Mouse (Mus musculus) embryonic facial prominence, embryonic 12.5 days (tissue): ENCODE data around the gene E2f3. TPM values are rescaled to one million over a fixed set of nuclear protein-coding genes. Genes with fewer than 3 reads are reported as not detected.

Source experiments
- ATAC-seq: fragments of 200-750 bp; cut with Nextera tagmentation; 2 replicates; pipeline ENCODE4 v1.8.0; 2017; ENCODE audit not compliant: insufficient number of reproducible peaks, insufficient read depth, low FRiP score, low TSS enrichment
- H3K27ac ChIP-seq: fragments of 300-500 bp; sonication (generic); 2 replicates; pipeline ENCODE4 v1.5.1; 2016; ENCODE audit warnings: mild to moderate bottlenecking
- H3K27me3 ChIP-seq: fragments of 300-500 bp; sonication (generic); 2 replicates; pipeline ENCODE4 v1.6.1; 2016; ENCODE audit warnings: mild to moderate bottlenecking, moderate library complexity
- H3K36me3 ChIP-seq: fragments of 300-500 bp; sonication (generic); 2 replicates; pipeline ENCODE4 v1.6.1; 2016; ENCODE audit warnings: mild to moderate bottlenecking
- H3K4me1 ChIP-seq: fragments of 300-500 bp; sonication (generic); 2 replicates; pipeline ENCODE4 v1.6.1; 2016
- H3K4me2 ChIP-seq: fragments of 300-500 bp; sonication (generic); replicated peaks from 2 replicates; pipeline ENCODE4 v1.6.1; 2016; ENCODE audit warnings: mild to moderate bottlenecking, moderate library complexity
- H3K4me3 ChIP-seq: fragments of 300-500 bp; sonication (generic); 2 replicates; pipeline ENCODE4 v1.5.1; 2016; ENCODE audit warnings: mild to moderate bottlenecking
- H3K9ac ChIP-seq: fragments of 300-500 bp; sonication (generic); 2 replicates; pipeline ENCODE4 v1.6.1; 2016; ENCODE audit warnings: mild to moderate bottlenecking, moderate library complexity
- H3K9me3 ChIP-seq: fragments of 300-500 bp; sonication (generic); 2 replicates; pipeline ENCODE4 v1.6.1; 2016; ENCODE audit warnings: mild to moderate bottlenecking, moderate library complexity
- WGBS: fragments of 180-500 bp; shearing (Covaris S2); methylation state at CpG from one replicate; pipeline ENCODE4 v1.1.7; 2016; 5-methylcytosine and 5-hydroxymethylcytosine counted together
- polyA plus RNA-seq: library from polyadenylated mRNA; unstranded; fragments of >200 nt; fragmentation: Nextera tagmentation; extraction: Ambion mirVana; gene quantifications from 2 replicates; pipeline ENCODE4 v1.2.1, GENCODE M21; 2016

The E2f3 gene
- polyA plus RNA-seq, 1 experiment from 2014 or later, result 18.9 TPM

DNA sequence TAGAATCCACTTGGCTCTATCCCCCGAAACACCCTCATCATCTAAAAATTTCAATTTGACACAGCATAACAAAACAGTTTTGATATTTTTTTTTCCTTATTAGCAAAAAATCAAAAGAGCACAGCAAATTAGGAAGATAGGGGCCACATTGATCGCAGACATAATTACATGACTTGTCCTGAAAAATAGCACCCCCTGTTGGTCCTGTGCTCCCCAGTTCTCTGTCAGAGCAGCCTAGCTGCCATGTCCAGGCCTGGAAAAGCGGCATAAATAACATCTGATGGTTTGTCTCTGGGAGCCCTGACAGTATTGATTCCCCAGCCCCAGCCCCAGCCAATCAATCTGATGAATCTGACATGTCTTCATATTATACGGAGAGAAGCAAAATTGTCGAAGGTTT lies 11.8 kb downstream of the E2f3 start:
- Histone ChIP-seq H3K4me2 (no peak overlapping the region), H3K4me3 (no peak overlapping the region), H3K4me1 (peaks cover 8% of the 10 kb centered on the region), H3K9ac (no peak overlapping the region), H3K27ac (no peak overlapping the region), H3K27me3 (no peaks in the 10 kb centered on the region), H3K36me3 (peaks cover 12% of the 10 kb centered on the region; the same call in 1 of the 2 replicates), H3K9me3 (no peaks in the 10 kb centered on the region)
- 90% methylated on average over 5 of the region's 5 CpGs for WGBS
- ATAC-seq, result no peak

DNA sequence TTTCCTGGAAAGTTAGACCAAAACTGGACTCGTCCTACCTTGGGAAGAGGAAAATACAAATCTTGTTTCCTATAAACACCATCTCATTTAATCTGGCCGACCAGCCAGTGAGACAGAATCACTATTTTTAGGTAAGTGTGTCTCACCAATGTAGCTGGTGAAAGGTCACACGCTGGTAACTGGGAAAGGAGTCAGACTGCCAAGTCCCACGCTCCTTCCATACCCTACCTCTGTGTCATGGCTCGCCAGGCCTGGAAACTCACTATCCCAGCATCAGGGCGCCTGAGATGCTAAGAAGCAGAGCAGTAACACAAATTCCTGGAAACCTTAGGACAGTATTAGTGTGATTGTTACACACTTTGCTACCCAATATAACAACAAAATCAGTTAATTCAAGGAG lies 12.3 kb downstream of the E2f3 start:
- peaks cover 10% of the 10 kb centered on the region; the same call in 1 of the 2 replicates for H3K36me3 ChIP-seq
- H3K4me3 ChIP-seq, result no peak overlapping the region
- no peak for ATAC-seq
- peaks cover 4% of the 10 kb centered on the region for H3K4me1 ChIP-seq
- no peak overlapping the region for H3K4me2 ChIP-seq
- no peaks in the 10 kb centered on the region for H3K9me3 ChIP-seq
- H3K27me3 ChIP-seq, result no peaks in the 10 kb centered on the region
- no peak overlapping the region for H3K27ac ChIP-seq
- H3K9ac ChIP-seq, result no peak overlapping the region
- WGBS, result 95% methylated on average over 6 of the region's 6 CpGs

DNA sequence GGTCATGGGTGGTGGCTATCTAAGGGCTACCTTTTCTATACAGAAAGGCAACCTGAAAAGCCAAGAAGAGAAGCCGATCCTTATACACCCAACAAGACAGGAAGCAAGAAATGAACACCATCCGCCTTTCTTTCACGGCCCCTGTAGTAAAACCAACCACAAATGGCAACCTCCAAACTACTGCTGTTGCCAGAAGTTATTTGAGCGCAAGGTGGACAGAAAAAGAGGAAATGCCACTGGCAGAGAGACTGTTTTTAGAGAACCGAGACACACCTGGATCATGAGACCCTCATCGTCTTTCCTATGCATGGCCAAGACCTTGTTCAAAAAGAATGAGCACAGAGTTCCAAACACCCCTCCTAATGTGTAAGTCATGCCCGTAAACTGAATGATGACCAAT lies 15.5 kb downstream of the E2f3 start:
- H3K4me3 ChIP-seq, result no peak overlapping the region
- no peak overlapping the region for H3K4me2 ChIP-seq
- H3K27me3 ChIP-seq, result no peaks in the 10 kb centered on the region
- no peak overlapping the region for H3K9ac ChIP-seq
- peaks cover 5% of the 10 kb centered on the region; the same call in 1 of the 2 replicates for H3K36me3 ChIP-seq
- H3K27ac ChIP-seq, result no peak overlapping the region
- H3K4me1 ChIP-seq, result no peaks in the 10 kb centered on the region
- no peaks in the 10 kb centered on the region for H3K9me3 ChIP-seq
- WGBS, result 95% methylated on average over 7 of the region's 7 CpGs
- ATAC-seq, result no peak

DNA sequence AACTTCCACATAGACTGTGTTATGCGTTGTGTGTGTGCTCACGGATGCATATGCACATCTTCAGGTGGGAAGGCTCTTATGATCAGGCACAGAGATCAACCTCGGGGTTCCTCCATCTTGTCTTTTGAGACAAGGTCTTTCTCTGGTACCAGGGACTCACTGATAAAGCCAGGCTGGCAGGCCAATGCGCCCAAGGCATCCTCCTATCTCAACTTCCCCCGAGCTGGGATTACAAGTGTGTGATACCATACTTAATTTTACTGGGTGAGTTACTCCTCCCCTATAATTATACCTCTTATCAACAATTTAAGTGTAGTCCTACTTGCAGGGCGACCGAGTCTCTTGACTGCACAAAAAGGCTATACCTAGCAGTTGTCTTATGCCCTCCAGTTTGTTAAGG lies 17.2 kb downstream of the E2f3 start:
- no peak overlapping the region for H3K9ac ChIP-seq
- H3K27me3 ChIP-seq, result no peaks in the 10 kb centered on the region
- 89% methylated on average over 7 of the region's 7 CpGs for WGBS
- ATAC-seq, result no peak
- H3K4me3 ChIP-seq, result no peak overlapping the region
- no peak overlapping the region for H3K27ac ChIP-seq
- H3K36me3 ChIP-seq, result peaks cover 5% of the 10 kb centered on the region; the same call in 1 of the 2 replicates
- H3K4me1 ChIP-seq, result no peaks in the 10 kb centered on the region
- no peak overlapping the region for H3K4me2 ChIP-seq
- H3K9me3 ChIP-seq, result no peaks in the 10 kb centered on the region

DNA sequence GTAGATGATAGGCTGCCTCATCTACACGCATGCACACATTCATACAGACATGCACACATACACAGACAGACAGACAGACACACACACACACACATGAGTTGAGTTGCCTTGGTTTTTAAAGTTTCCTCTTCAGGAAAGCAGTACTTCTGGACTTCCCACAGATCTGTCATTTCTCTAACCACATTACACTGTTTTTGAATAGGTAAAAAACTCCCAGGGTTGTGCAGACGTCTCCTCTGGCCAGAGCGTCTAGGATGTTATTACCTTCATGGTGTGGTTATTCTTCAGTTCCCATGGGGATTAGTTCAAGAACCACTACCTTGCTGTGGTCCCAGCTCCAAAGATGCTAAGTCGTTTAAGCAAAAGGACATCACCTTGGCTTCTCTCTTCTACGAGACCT lies 18.5 kb downstream of the E2f3 start:
- Histone ChIP-seq H3K4me1 (no peaks in the 10 kb centered on the region), H3K4me2 (no peak overlapping the region), H3K27ac (no peak overlapping the region), H3K9ac (no peak overlapping the region), H3K27me3 (no peaks in the 10 kb centered on the region), H3K36me3 (peaks cover 11% of the 10 kb centered on the region; the same call in 1 of the 2 replicates), H3K9me3 (no peaks in the 10 kb centered on the region), H3K4me3 (no peak overlapping the region)
- 85% methylated on average over 5 of the region's 5 CpGs for WGBS
- no peak for ATAC-seq

DNA sequence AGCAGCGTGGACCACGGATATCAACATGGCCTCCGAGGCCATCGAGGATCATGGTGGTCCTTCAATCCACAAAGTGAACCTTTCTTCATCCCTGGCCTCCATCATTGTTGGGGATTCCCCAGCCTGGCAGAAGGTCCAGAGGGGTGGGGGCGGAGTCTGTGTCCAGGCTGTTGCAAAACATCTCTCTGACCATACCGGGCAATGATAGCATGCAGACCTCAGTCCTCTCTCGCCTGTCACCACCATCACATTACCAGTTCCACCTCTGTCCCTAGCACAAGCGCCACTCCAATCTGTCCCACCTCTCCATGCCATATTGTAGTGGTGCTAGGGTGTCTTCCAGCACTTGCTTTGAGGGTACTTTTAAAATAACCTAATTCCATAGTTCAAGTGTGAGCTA lies 18.9 kb downstream of the E2f3 start:
- H3K4me1 ChIP-seq, result no peaks in the 10 kb centered on the region
- no peak overlapping the region for H3K27ac ChIP-seq
- no peak for ATAC-seq
- H3K36me3 ChIP-seq, result peaks cover 11% of the 10 kb centered on the region; the same call in 1 of the 2 replicates
- no peak overlapping the region for H3K4me2 ChIP-seq
- H3K4me3 ChIP-seq, result no peak overlapping the region
- H3K27me3 ChIP-seq, result no peaks in the 10 kb centered on the region
- WGBS, result 97% methylated on average over 8 of the region's 8 CpGs
- H3K9ac ChIP-seq, result no peak overlapping the region
- no peaks in the 10 kb centered on the region for H3K9me3 ChIP-seq

DNA sequence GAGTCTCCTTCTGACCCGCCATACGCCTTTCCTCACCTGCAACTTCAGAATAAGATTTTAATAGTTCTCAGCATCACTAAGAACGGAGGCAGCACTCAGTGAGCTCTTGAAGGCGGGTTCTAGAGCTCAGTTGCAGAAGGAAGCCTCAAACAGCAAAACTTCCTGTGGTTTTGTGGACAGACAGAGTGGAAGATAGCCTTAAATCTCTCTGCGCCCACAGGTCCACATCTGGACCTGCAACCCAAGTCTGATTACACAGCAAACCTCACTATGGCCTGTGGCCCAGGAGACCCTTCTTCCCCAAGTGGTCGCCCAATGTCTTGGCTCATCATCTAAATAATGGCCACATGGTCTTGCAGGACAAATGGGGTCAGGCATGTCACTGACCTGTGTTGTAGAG lies 21.8 kb downstream of the E2f3 start:
- H3K4me2 ChIP-seq, result no peak overlapping the region
- H3K27me3 ChIP-seq, result no peaks in the 10 kb centered on the region
- no peaks in the 10 kb centered on the region for H3K9me3 ChIP-seq
- WGBS, result 93% methylated on average over 6 of the region's 6 CpGs
- H3K4me1 ChIP-seq, result 0 out of 2 replicates have a peak, but pooled peaks cover 3% of the 10 kb centered on the region
- no peak overlapping the region for H3K9ac ChIP-seq
- H3K4me3 ChIP-seq, result no peak overlapping the region
- no peak for ATAC-seq
- H3K36me3 ChIP-seq, result peaks cover 11% of the 10 kb centered on the region; the same call in 1 of the 2 replicates
- H3K27ac ChIP-seq, result no peak overlapping the region

DNA sequence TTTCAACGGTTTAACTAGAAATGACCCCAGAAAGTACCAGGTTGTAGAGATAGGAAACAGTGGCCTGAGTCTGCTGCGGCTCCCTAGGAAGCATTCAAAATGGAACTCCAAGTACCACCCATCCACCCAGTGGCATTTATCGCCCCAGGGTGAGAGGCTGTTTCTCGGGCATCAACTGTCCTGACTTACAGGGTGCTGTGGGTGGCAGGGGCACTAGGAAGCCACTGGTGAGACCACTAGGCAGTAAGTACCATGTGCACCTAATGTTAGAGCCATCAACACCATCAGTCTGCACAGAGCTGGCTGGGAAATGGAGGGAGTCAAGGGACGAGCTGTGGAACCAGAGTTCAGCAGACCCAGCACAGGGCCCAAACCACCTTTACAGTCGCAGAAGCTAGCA lies 25.4 kb downstream of the E2f3 start:
- Histone ChIP-seq H3K4me3 (no peak overlapping the region), H3K27ac (no peak overlapping the region), H3K27me3 (no peaks in the 10 kb centered on the region), H3K9me3 (no peaks in the 10 kb centered on the region), H3K36me3 (peaks cover 6% of the 10 kb centered on the region; the same call in 1 of the 2 replicates), H3K9ac (no peak overlapping the region), H3K4me2 (no peak overlapping the region), H3K4me1 (peaks cover 12% of the 10 kb centered on the region)
- no peak for ATAC-seq
- 96% methylated on average over 6 of the region's 6 CpGs for WGBS

DNA sequence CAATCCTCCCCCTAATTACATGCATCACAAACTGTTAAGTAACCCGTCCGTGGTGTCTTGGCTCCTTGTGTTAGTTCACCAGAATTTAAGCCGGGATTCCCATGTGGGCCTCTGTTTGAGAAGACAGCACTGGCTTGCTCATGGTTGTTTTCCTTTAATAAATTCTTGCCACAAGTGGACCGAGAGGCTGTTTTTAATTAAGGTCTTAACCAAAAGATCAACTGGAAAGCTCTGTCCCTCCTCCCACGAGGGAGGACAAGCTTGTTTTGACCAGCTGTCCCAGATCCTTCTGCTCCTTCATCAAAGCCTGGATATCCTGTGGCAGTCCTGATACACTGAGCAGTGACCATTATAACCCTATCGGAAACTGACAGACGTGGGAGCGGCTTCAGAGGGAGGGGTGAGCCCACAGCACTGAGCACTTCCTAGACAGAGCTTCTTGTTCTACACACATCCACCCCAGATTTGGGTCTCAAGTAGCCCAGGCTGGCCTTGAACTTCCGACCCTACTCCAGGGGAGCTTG lies 28.1 kb downstream of the E2f3 start:
- Histone ChIP-seq H3K27ac (no peak overlapping the region), H3K4me3 (no peak overlapping the region), H3K9me3 (no peaks in the 10 kb centered on the region), H3K36me3 (0 out of 2 replicates have a peak, but pooled peaks cover 1% of the 10 kb centered on the region), H3K27me3 (no peaks in the 10 kb centered on the region), H3K4me1 (peaks cover 15% of the 10 kb centered on the region), H3K9ac (no peak overlapping the region), H3K4me2 (no peak overlapping the region)
- no peak for ATAC-seq
- 34% methylated on average over 9 of the region's 9 CpGs for WGBS

DNA sequence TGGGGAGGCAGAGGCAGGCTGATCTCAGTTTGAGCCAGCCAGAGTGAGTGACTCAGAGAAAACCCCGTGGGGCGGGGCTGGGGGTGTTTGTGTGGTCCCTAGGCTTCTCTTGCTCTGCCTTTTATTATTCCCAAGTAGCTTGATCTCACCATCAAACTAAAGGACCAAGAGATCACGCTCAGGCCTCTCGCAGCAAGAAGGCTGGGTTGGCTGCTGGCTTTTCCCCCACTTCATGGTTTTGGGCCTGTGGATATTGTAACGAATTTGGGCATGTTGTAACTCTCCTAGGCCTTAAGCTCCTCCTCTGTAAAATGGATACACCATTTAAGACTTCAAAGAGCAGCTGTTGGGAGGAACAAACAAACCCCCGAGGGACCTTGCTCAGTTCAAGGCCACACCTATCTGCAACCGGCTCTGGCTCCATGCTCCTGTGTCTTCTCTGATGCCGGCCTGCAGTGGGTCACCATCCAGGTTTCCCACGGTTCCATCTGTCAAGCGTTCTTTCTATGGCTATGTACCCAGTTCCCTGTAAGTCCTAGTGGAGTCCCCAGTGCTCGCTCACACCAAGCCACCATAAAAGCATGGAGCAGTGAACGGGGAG lies 28.9 kb downstream of the E2f3 start:
- H3K4me3 ChIP-seq, result no peak overlapping the region
- 0 out of 2 replicates have a peak, but pooled peaks cover under 1% of the 10 kb centered on the region for H3K36me3 ChIP-seq
- H3K9ac ChIP-seq, result no peak overlapping the region
- no peak overlapping the region for H3K27ac ChIP-seq
- WGBS, result 88% methylated on average over 12 of the region's 12 CpGs
- H3K27me3 ChIP-seq, result no peaks in the 10 kb centered on the region
- H3K4me2 ChIP-seq, result no peak overlapping the region
- peaks cover 15% of the 10 kb centered on the region for H3K4me1 ChIP-seq
- H3K9me3 ChIP-seq, result no peaks in the 10 kb centered on the region
- ATAC-seq, result no peak

DNA sequence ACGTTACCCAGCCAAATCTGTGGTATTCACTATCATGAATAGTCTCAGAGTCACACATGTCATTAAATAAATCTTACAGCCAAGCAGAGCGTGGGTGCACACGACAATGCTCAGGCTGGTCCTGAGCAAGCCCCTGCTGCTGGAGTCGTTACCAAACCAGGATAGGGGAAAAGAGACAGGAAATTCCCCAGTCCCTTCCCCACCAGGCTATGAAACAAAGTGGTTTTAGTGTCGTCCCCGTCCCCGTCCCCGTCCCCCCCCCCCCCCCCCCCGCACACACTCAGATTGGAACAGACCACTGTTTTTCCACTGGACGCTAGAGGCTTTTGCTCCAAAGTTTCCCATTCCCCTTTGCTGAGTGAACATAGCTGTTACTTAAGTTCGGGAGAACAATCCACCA lies 30.6 kb downstream of the E2f3 start:
- Histone ChIP-seq H3K4me3 (no peak overlapping the region), H3K36me3 (0 out of 2 replicates have a peak, but pooled peaks cover 7% of the 10 kb centered on the region), H3K4me1 (peaks cover 12% of the 10 kb centered on the region), H3K9ac (no peak overlapping the region), H3K4me2 (no peak overlapping the region), H3K9me3 (no peaks in the 10 kb centered on the region), H3K27ac (no peak overlapping the region), H3K27me3 (no peaks in the 10 kb centered on the region)
- ATAC-seq, result no peak
- WGBS, result 88% methylated on average over 10 of the region's 11 CpGs

DNA sequence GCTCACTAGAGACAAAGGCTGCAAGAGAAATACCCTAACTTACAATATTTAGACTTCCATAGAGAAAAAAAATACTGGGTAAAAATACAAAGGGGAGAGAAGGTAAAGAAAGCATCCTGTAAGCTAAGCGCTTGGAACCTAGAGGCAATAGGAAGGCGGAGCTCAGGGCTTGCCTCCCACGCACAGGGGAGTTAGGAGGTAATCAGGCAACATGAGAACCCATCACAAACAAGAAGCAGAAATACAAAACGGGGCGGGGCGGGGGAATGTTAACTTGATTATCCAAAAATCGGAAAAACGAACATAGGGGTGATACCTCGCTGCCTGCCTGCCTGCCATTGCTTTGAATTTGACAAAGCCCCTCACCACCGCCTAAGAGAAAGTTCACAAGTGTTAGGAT lies 31.1 kb downstream of the E2f3 start:
- Histone ChIP-seq H3K4me3 (no peak overlapping the region), H3K9ac (no peak overlapping the region), H3K36me3 (0 out of 2 replicates have a peak, but pooled peaks cover 10% of the 10 kb centered on the region), H3K27ac (no peak overlapping the region), H3K9me3 (no peaks in the 10 kb centered on the region), H3K27me3 (no peaks in the 10 kb centered on the region), H3K4me1 (peaks cover 12% of the 10 kb centered on the region), H3K4me2 (no peak overlapping the region)
- WGBS, result 84% methylated on average over 10 of the region's 10 CpGs
- no peak for ATAC-seq
